Mouse (Mus musculus): ENCODE data around the gene Clec10a. TPM values are rescaled to one million over a fixed set of nuclear protein-coding genes. Genes with fewer than 3 reads are reported as not detected.

Gene Clec10a
- polyA plus RNA-seq, 1 experiment from 2014 or later = 0.59 TPM

DNA sequence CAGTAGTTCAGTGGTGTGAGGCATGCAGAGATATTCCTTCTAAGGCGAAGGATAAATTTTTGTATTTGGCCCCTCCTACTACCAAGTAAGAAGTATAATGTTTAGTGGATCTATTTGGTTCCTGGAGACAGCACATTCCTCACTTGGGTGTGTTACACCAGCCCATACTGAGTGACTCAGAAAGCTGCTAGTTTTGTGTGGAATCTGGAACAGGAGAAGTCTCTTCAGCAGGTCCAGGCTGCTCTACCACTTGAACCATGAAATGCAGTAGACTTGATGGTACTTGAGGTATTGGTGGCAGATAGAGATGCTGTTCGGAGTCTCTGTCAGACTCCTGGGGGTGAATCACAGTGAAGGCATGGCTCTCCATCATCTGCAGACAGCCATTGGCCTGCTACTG is 54.7 kb downstream of the Clec10a start:
- no peak for ATAC-seq

GRCm38 (mm10) chr11:70211972-70212371 is 56.0 kb downstream of the Clec10a start:
- no peak overlapping the region for H3K27ac ChIP-seq
- no peaks in the 10 kb centered on the region for H3K9me3 ChIP-seq
- H3K4me2 ChIP-seq (replicated peaks) = no peak overlapping the region
- no peak for ATAC-seq
- H3K9ac ChIP-seq (replicated peaks) = no peak overlapping the region
- H3K4me3 ChIP-seq (replicated peaks) = no peak overlapping the region
- H3K4me1 ChIP-seq (replicated peaks) = peaks cover 26% of the 10 kb centered on the region
- H3K36me3 ChIP-seq = peaks cover 4% of the 10 kb centered on the region; the same call in 1 of the 2 replicates
- peaks cover 50% of the 10 kb centered on the region for H3K27me3 ChIP-seq
- 72% methylated on average over 6 of the region's 6 CpGs for WGBS

More for the DNA sequence above, 54.7 kb downstream of the Clec10a start:
- H3K27me3 ChIP-seq = peaks cover 37% of the 10 kb centered on the region
- no peaks in the 10 kb centered on the region for H3K36me3 ChIP-seq
- no peak overlapping the region for H3K27ac ChIP-seq
- WGBS = 88% methylated on average over 2 of the region's 2 CpGs
- no peak overlapping the region for H3K9ac ChIP-seq (replicated peaks)
- H3K4me2 ChIP-seq (replicated peaks) = no peak overlapping the region
- H3K9me3 ChIP-seq = no peaks in the 10 kb centered on the region
- peaks cover 24% of the 10 kb centered on the region for H3K4me1 ChIP-seq (replicated peaks)
- no peak overlapping the region for H3K4me3 ChIP-seq (replicated peaks)

GRCm38 (mm10) chr11:70212423-70212822 is 56.4 kb downstream of the Clec10a start, which contains the start of gene Slc16a11:
Slc16a11 (plus strand) TSS chr11:70212752.
- H3K27ac ChIP-seq = no peak within 1 kb of the TSS
- peak within 1 kb of the TSS; percentile 48 for H3K9ac ChIP-seq (replicated peaks)
- peaks cover 55% of the 10 kb centered on the region for H3K27me3 ChIP-seq
- ATAC-seq = no peak
- peaks cover 26% of the 10 kb centered on the region for H3K4me1 ChIP-seq (replicated peaks)
- WGBS = 58% methylated on average over 6 of the region's 6 CpGs
- peaks cover 9% of the 10 kb centered on the region for H3K36me3 ChIP-seq
- peak within 1 kb of the TSS; percentile 39 for H3K4me3 ChIP-seq (replicated peaks)
- H3K9me3 ChIP-seq = no peaks in the 10 kb centered on the region
- H3K4me2 ChIP-seq (replicated peaks) = peak within 1 kb of the TSS; percentile 60

DNA sequence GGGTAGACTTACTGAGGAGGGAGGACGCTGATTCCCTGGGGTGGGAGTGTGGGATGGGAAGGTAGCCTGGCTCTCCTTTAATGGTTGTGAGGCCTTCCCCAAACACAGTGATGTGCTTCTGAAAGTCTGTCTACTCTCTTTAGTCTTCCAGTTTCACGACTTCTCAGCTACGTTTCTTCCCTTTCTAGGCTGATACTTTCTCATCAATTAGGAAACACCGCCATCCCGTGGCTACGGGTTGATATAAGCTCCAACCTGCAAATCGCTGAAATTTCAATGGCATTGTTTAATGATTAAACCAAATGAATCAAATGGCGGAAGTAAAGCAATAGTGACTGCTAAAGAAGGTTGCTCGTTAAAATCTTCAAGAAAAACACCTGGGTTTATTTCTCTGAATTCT is 56.9 kb downstream of the Clec10a start:
- no peak overlapping the region for H3K9ac ChIP-seq (replicated peaks)
- 11% methylated on average over 9 of the region's 9 CpGs for WGBS
- peaks cover 13% of the 10 kb centered on the region for H3K36me3 ChIP-seq
- H3K27ac ChIP-seq = no peak overlapping the region
- H3K9me3 ChIP-seq = no peaks in the 10 kb centered on the region
- peaks cover 26% of the 10 kb centered on the region for H3K4me1 ChIP-seq (replicated peaks)
- ATAC-seq = no peak
- no peak overlapping the region for H3K4me3 ChIP-seq (replicated peaks)
- H3K27me3 ChIP-seq = peaks cover 60% of the 10 kb centered on the region
- no peak overlapping the region; the same call in 1 of the 2 replicates for H3K4me2 ChIP-seq (replicated peaks)

DNA sequence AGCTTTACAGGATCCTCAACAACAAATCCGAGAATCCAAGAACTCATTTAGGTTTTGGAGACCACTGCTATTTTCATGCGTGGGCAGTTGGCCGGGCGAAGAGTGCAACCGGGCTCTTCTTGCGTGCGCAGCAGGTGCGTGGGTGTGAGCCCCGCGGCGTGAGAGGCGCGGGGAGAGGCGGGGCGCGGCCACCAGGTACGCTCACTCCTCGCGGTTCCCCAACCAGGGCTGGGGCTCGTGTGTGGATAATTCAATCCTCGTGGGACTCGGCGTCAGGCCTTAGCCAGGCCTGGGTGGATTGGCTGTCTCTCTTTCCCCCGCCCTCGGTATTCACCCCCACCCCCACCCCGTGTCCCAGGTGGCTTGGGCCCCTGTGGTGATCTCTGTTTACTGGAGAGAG is 57.7 kb downstream of the Clec10a start:
- H3K4me1 ChIP-seq (replicated peaks) = peaks cover 32% of the 10 kb centered on the region
- H3K36me3 ChIP-seq = peaks cover 17% of the 10 kb centered on the region
- no peaks in the 10 kb centered on the region for H3K9me3 ChIP-seq
- ATAC-seq = peak; percentile 38; the same call in 1 of the 2 replicates
- peaks cover 60% of the 10 kb centered on the region for H3K27me3 ChIP-seq
- WGBS = 7% methylated on average over 26 of the region's 26 CpGs
- no peak overlapping the region for H3K27ac ChIP-seq
- H3K4me2 ChIP-seq (replicated peaks) = peak overlapping the region; percentile 60
- H3K9ac ChIP-seq (replicated peaks) = peak overlapping the region; percentile 48
- H3K4me3 ChIP-seq (replicated peaks) = peak overlapping the region; percentile 39

GRCm38 (mm10) chr11:70214191-70214855 is 58.3 kb downstream of the Clec10a start:
- H3K4me2 ChIP-seq (replicated peaks) = peak overlapping the region; percentile 60
- H3K36me3 ChIP-seq = peaks cover 17% of the 10 kb centered on the region
- peak; percentile 60 for ATAC-seq
- peaks cover 60% of the 10 kb centered on the region for H3K27me3 ChIP-seq
- WGBS = under 1% methylated on average over 46 of the region's 46 CpGs
- peaks cover 38% of the 10 kb centered on the region for H3K4me1 ChIP-seq (replicated peaks)
- peak overlapping the region; percentile 48 for H3K9ac ChIP-seq (replicated peaks)
- H3K4me3 ChIP-seq (replicated peaks) = peak overlapping the region; percentile 39
- no peak overlapping the region for H3K27ac ChIP-seq
- no peaks in the 10 kb centered on the region for H3K9me3 ChIP-seq

GRCm38 (mm10) chr11:70214856-70215209 is 58.8 kb downstream of the Clec10a start:
- WGBS = 4% methylated on average over 18 of the region's 18 CpGs
- Histone ChIP-seq H3K9me3 (no peaks in the 10 kb centered on the region), H3K27ac (no peak overlapping the region), H3K27me3 (peaks cover 60% of the 10 kb centered on the region), H3K9ac (replicated peaks) (no peak overlapping the region), H3K36me3 (peaks cover 17% of the 10 kb centered on the region), H3K4me1 (replicated peaks) (peaks cover 43% of the 10 kb centered on the region), H3K4me2 (replicated peaks) (peak overlapping the region; percentile 60), H3K4me3 (replicated peaks) (peak overlapping the region; percentile 39)
- ATAC-seq = peak; percentile 3; the same call in 1 of the 2 replicates

DNA sequence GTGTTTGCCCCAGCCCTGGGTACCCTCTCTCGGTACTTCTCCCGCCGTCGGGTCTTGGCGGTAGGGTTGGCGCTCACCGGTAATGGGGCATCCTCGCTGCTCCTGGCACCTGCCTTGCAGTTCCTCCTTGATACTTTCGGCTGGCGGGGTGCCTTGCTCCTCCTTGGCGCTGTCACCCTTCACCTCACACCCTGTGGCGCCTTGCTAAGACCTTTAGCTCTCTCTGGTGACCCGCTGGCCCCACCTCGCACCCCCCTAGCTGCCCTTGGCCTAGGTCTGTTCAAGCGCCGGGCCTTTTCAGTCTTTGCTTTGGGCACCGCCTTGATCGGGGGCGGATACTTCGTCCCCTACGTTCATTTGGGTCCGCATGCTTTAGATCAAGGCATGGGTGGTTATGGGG is 59.3 kb downstream of the Clec10a start:
- Histone ChIP-seq H3K4me3 (replicated peaks) (peak overlapping the region; percentile 39; the same call in 1 of the 2 replicates), H3K9ac (replicated peaks) (no peak overlapping the region)

GRCm38 (mm10) chr11:70216103-70216502 is 60.1 kb downstream of the Clec10a start:
- H3K4me1 ChIP-seq (replicated peaks) = peaks cover 47% of the 10 kb centered on the region

More for the DNA sequence above, 59.3 kb downstream of the Clec10a start:
- 10% methylated on average over 22 of the region's 22 CpGs for WGBS
- H3K4me2 ChIP-seq (replicated peaks) = peak overlapping the region; percentile 60; the same call in 1 of the 2 replicates
- H3K36me3 ChIP-seq = peaks cover 17% of the 10 kb centered on the region
- peaks cover 47% of the 10 kb centered on the region for H3K4me1 ChIP-seq (replicated peaks)
- no peaks in the 10 kb centered on the region for H3K9me3 ChIP-seq
- H3K27me3 ChIP-seq = peaks cover 60% of the 10 kb centered on the region
- H3K27ac ChIP-seq = no peak overlapping the region
- ATAC-seq = 0 out of 2 replicates have a peak, but pooled peaks have one; percentile 18

DNA sequence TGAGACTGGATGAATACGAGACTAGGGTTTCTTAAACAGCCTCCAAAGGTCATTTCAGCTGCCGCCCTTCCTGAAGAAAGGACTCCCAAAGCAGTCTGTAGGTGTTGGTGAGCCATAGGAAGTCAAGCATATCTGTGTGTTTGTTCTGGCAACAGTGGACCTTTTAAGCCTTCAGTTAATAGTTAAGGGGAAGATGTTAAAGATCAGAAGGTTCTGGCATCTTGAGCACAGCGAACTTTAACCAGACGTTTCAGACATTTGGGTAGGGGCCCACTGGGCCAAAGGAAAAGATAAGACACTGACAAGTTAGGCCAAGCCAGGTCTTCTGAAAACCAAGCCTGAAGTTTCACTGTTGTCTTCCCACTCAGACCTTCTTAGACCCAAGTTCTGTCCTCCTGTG is 62.0 kb downstream of the Clec10a start:
- Histone ChIP-seq H3K27ac (no peak overlapping the region), H3K4me3 (replicated peaks) (no peak overlapping the region), H3K4me2 (replicated peaks) (no peak overlapping the region), H3K27me3 (peaks cover 48% of the 10 kb centered on the region), H3K36me3 (peaks cover 17% of the 10 kb centered on the region), H3K9ac (replicated peaks) (no peak overlapping the region), H3K4me1 (replicated peaks) (peaks cover 59% of the 10 kb centered on the region), H3K9me3 (no peaks in the 10 kb centered on the region)
- ATAC-seq = no peak
- WGBS = 91% methylated on average over 4 of the region's 4 CpGs

More at GRCm38 (mm10) chr11:70216103-70216502, 60.1 kb downstream of the Clec10a start:
- 54% methylated on average over 3 of the region's 3 CpGs for WGBS
- Histone ChIP-seq H3K4me2 (replicated peaks) (no peak overlapping the region), H3K9me3 (no peaks in the 10 kb centered on the region), H3K36me3 (peaks cover 17% of the 10 kb centered on the region), H3K9ac (replicated peaks) (no peak overlapping the region), H3K27ac (no peak overlapping the region), H3K27me3 (peaks cover 60% of the 10 kb centered on the region), H3K4me3 (replicated peaks) (no peak overlapping the region)
- ATAC-seq = no peak

- Histone ChIP-seq H3K27me3 (peaks cover 43% of the 10 kb centered on the region), H3K4me2 (replicated peaks) (peak overlapping the region; percentile 90), H3K36me3 (peaks cover 17% of the 10 kb centered on the region), H3K9me3 (no peaks in the 10 kb centered on the region), H3K9ac (replicated peaks) (peak overlapping the region; percentile 2; the same call in 1 of the 2 replicates), H3K4me1 (replicated peaks) (peaks cover 52% of the 10 kb centered on the region), H3K27ac (no peak overlapping the region), H3K4me3 (replicated peaks) (peak overlapping the region; percentile 52)
- WGBS = 88% methylated on average over 15 of the region's 15 CpGs
- no peak for ATAC-seq
These were observed 62.9 kb downstream of the Clec10a start for GRCm38 (mm10) chr11:70218741-70219470.

- ATAC-seq = no peak
- H3K36me3 ChIP-seq = peaks cover 17% of the 10 kb centered on the region
- peaks cover 43% of the 10 kb centered on the region for H3K4me1 ChIP-seq (replicated peaks)
- H3K9me3 ChIP-seq = no peaks in the 10 kb centered on the region
- H3K4me3 ChIP-seq (replicated peaks) = peak overlapping the region; percentile 52
- H3K9ac ChIP-seq (replicated peaks) = peak overlapping the region; percentile 90
- WGBS = 58% methylated on average over 7 of the region's 7 CpGs
- H3K27ac ChIP-seq = peak overlapping the region; percentile 85
- peaks cover 42% of the 10 kb centered on the region for H3K27me3 ChIP-seq
- peak overlapping the region; percentile 90 for H3K4me2 ChIP-seq (replicated peaks)
These were observed 63.9 kb downstream of the Clec10a start for GRCm38 (mm10) chr11:70219873-70220272.

All from midbrain, embryonic 13.5 days (tissue).